Mouse (Mus musculus): ENCODE measurements around the gene Atp12a. TPM values are rescaled to one million over a fixed set of nuclear protein-coding genes. Genes with fewer than 3 reads are reported as not detected.

Gene Atp12a
- polyA plus RNA-seq, 1 experiment: 0.01 TPM

GRCm38 (mm10) chr14:56377745-56378144 is 12.9 kb downstream of the Atp12a start:
- Histone ChIP-seq H3K79me2 (ENCODE audit: control insufficient read depth, insufficient read depth) (no peaks in the 10 kb centered on the region), H3K4me3 (ENCODE audit: insufficient read depth, poor library complexity, severe bottlenecking) (no peak overlapping the region), H3K27me3 (ENCODE audit: control insufficient read depth, insufficient read depth, insufficient read length) (peaks cover 7% of the 10 kb centered on the region), H3K36me3 (ENCODE audit: control insufficient read depth, insufficient read depth) (no peaks in the 10 kb centered on the region), H3K79me3 (ENCODE audit: low read depth) (no peaks in the 10 kb centered on the region), H3ac (ENCODE audit: control insufficient read depth, insufficient read length, low read depth) (no peak overlapping the region)
- TF ChIP-seq MAX (IDR thresholded peaks at IDR 0.05) (no peak), CEBPB (IDR thresholded peaks at IDR 0.05; ENCODE audit: low read depth) (no peak), CTCF (IDR thresholded peaks at IDR 0.05; ENCODE audit: control insufficient read depth, insufficient read depth, insufficient read length) (no peak)

GRCm38 (mm10) chr14:56379336-56379735 is 14.5 kb downstream of the Atp12a start:
- Histone ChIP-seq H3K27me3 (ENCODE audit: control insufficient read depth, insufficient read depth, insufficient read length) (peaks cover 3% of the 10 kb centered on the region), H3ac (ENCODE audit: control insufficient read depth, insufficient read length, low read depth) (no peak overlapping the region), H3K4me3 (ENCODE audit: insufficient read depth, poor library complexity, severe bottlenecking) (no peak overlapping the region), H3K79me3 (ENCODE audit: low read depth) (no peaks in the 10 kb centered on the region), H3K36me3 (ENCODE audit: control insufficient read depth, insufficient read depth) (no peaks in the 10 kb centered on the region), H3K79me2 (ENCODE audit: control insufficient read depth, insufficient read depth) (no peaks in the 10 kb centered on the region)
- TF ChIP-seq MYOG (IDR thresholded peaks at IDR 0.05; ENCODE audit: control insufficient read depth, extremely low read depth, insufficient read length) (no peak), CEBPB (IDR thresholded peaks at IDR 0.05; ENCODE audit: low read depth) (no peak), USF1 (IDR thresholded peaks at IDR 0.05; ENCODE audit: low read depth) (no peak), MAX (IDR thresholded peaks at IDR 0.05) (no peak), FOSL1 (IDR thresholded peaks at IDR 0.05; ENCODE audit: insufficient read depth, low read length, poor library complexity, severe bottlenecking) (no peak), CTCF (IDR thresholded peaks at IDR 0.05; ENCODE audit: control insufficient read depth, insufficient read depth, insufficient read length) (no peak), MYOD1 (IDR thresholded peaks at IDR 0.05; ENCODE audit: control insufficient read depth, insufficient read length, low read depth) (no peak)

GRCm38 (mm10) chr14:56382366-56382765 is 17.5 kb downstream of the Atp12a start:
- H3ac ChIP-seq (ENCODE audit: control insufficient read depth, insufficient read length, low read depth): no peak overlapping the region
- H3K27me3 ChIP-seq (ENCODE audit: control insufficient read depth, insufficient read depth, insufficient read length): no peaks in the 10 kb centered on the region
- no peaks in the 10 kb centered on the region for H3K79me3 ChIP-seq (ENCODE audit: low read depth)
- no peaks in the 10 kb centered on the region for H3K36me3 ChIP-seq (ENCODE audit: control insufficient read depth, insufficient read depth)
- no peak for TF ChIP-seq MYOG (IDR thresholded peaks at IDR 0.05; ENCODE audit: control insufficient read depth, extremely low read depth, insufficient read length)
- TF ChIP-seq MYOD1 (IDR thresholded peaks at IDR 0.05; ENCODE audit: control insufficient read depth, insufficient read length, low read depth): no peak
- TF ChIP-seq FOSL1 (IDR thresholded peaks at IDR 0.05; ENCODE audit: insufficient read depth, low read length, poor library complexity, severe bottlenecking): no peak
- no peak for TF ChIP-seq USF1 (IDR thresholded peaks at IDR 0.05; ENCODE audit: low read depth)
- no peaks in the 10 kb centered on the region for H3K79me2 ChIP-seq (ENCODE audit: control insufficient read depth, insufficient read depth)
- H3K4me3 ChIP-seq (ENCODE audit: insufficient read depth, poor library complexity, severe bottlenecking): no peak overlapping the region

- Histone ChIP-seq H3K79me2 (ENCODE audit: control insufficient read depth, insufficient read depth) (no peaks in the 10 kb centered on the region), H3K36me3 (ENCODE audit: control insufficient read depth, insufficient read depth) (no peaks in the 10 kb centered on the region), H3K27me3 (ENCODE audit: control insufficient read depth, insufficient read depth, insufficient read length) (peaks cover 5% of the 10 kb centered on the region), H3K79me3 (ENCODE audit: low read depth) (no peaks in the 10 kb centered on the region), H3ac (ENCODE audit: control insufficient read depth, insufficient read length, low read depth) (no peak overlapping the region), H3K4me3 (ENCODE audit: insufficient read depth, poor library complexity, severe bottlenecking) (no peak overlapping the region)
- TF ChIP-seq CTCF (IDR thresholded peaks at IDR 0.05; ENCODE audit: control insufficient read depth, insufficient read depth, insufficient read length) (no peak), MYOD1 (IDR thresholded peaks at IDR 0.05; ENCODE audit: control insufficient read depth, insufficient read length, low read depth) (no peak), MYOG (IDR thresholded peaks at IDR 0.05; ENCODE audit: control insufficient read depth, extremely low read depth, insufficient read length) (no peak), MAX (IDR thresholded peaks at IDR 0.05) (no peak)
Observed at GRCm38 (mm10) chr14:56390247-56390646, 25.4 kb downstream of the Atp12a start.

- no peaks in the 10 kb centered on the region for H3K36me3 ChIP-seq (ENCODE audit: control insufficient read depth, insufficient read depth)
- no peaks in the 10 kb centered on the region for H3K79me2 ChIP-seq (ENCODE audit: control insufficient read depth, insufficient read depth)
- H3ac ChIP-seq (ENCODE audit: control insufficient read depth, insufficient read length, low read depth): no peak overlapping the region
- H3K4me3 ChIP-seq (ENCODE audit: insufficient read depth, poor library complexity, severe bottlenecking): no peak overlapping the region
- peaks cover 5% of the 10 kb centered on the region for H3K27me3 ChIP-seq (ENCODE audit: control insufficient read depth, insufficient read depth, insufficient read length)
- TF ChIP-seq CTCF (IDR thresholded peaks at IDR 0.05; ENCODE audit: control insufficient read depth, insufficient read depth, insufficient read length): no peak
- no peaks in the 10 kb centered on the region for H3K79me3 ChIP-seq (ENCODE audit: low read depth)
Observed at GRCm38 (mm10) chr14:56393704-56394312, 28.9 kb downstream of the Atp12a start.

DNA sequence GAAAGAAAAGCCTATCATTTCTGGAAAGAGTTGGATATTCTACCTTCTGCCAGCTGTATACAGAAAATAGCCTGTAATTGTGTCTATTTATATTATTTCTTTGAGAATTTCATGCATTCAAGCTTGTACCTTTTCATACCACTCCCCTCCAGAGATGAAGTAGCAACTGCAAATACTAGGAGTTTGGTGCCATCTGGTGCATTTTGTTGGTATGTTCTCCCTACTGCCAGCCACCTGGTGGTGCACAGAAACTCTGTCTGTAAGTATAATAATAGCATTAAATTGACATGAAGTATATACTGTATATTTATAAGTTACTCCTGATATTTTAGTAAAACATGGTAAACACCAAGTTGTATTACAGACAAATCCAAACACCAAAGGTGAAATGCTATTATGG is 33.1 kb downstream of the Atp12a start:
- TF ChIP-seq FOSL1 (IDR thresholded peaks at IDR 0.05; ENCODE audit: insufficient read depth, low read length, poor library complexity, severe bottlenecking): no peak
- H3K27me3 ChIP-seq (ENCODE audit: control insufficient read depth, insufficient read depth, insufficient read length): no peaks in the 10 kb centered on the region
- H3K79me3 ChIP-seq (ENCODE audit: low read depth): no peaks in the 10 kb centered on the region
- no peaks in the 10 kb centered on the region for H3K79me2 ChIP-seq (ENCODE audit: control insufficient read depth, insufficient read depth)
- no peak overlapping the region for H3K4me3 ChIP-seq (ENCODE audit: insufficient read depth, poor library complexity, severe bottlenecking)
- H3K36me3 ChIP-seq (ENCODE audit: control insufficient read depth, insufficient read depth): no peaks in the 10 kb centered on the region
- no peak overlapping the region for H3ac ChIP-seq (ENCODE audit: control insufficient read depth, insufficient read length, low read depth)

Data from C2C12 (cell line).